Mouse (Mus musculus): Measurements from ENCODE around the gene Nexmif. TPM values are rescaled to one million over a fixed set of nuclear protein-coding genes. Genes with fewer than 3 reads are reported as not detected.

The Nexmif gene
- 1.5 and 1.8 TPM in 2 replicates for polyA plus RNA-seq (2014; fragmentation: Nextera tagmentation; extraction: Ambion mirVana)

DNA sequence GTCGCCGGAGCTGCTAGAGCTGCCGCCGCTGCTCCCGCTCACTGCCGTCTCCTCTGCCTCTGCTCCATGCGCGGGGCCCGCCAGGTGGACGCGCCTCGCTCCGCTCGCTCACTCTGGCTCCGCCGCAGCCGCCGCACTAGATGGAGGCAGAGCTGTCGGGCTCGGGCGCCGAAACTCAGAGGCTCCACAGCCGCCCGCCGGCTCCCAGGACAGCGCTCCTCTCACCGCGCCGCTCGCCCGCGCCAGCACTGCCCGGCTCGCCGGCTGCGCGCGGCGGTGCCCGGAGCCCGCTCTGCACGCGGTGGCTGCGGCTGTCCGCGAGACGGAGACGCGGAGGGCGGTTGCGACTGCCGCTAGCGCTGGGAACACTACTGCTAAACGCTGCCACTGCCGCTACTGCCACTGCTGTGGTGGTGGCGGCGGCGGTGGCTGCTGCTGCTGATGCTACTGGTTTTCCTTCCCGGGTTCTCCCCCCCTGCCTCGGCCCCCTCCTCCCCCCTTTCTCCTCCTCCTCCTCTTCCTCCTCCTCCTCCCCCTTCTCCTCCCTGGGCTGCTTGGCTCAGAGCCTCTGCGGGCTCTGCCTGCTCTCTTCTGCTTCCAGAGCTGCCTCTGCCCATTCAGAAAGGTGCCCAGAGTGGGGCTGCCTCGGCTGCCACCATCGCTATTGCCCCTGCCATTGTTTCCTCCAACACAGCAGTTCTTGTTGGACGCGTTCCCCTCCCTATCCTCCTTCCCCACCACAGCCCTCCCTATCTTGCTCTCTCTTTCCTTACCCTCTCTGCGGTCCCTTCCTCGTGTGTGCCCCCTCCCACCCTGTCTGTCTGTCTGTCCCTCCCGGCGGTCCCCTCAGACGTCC lies at the start of gene Nexmif:
Gene Nexmif, minus strand, starts transcription at position 450 of the 856 bp plus-strand sequence.
- Histone ChIP-seq H3K4me3 (ENCODE audit: low read length) (peak within 1 kb of the TSS; percentile 46), H3K9me3 (ENCODE audit: control insufficient read depth, low read length) (no peaks in the 10 kb centered on the region), H3K9ac (ENCODE audit: low read depth, low read length) (peak within 1 kb of the TSS; percentile 47), H3K36me3 (ENCODE audit: control insufficient read depth, insufficient read depth, low read length) (no peaks in the 10 kb centered on the region), H3K27ac (ENCODE audit: low read depth, low read length) (0 out of 2 replicates have a peak within 1 kb of the TSS, but pooled peaks have one; percentile 24), H3K4me1 (ENCODE audit: control insufficient read depth, insufficient read depth, low read length) (no peaks in the 10 kb centered on the region), H3K27me3 (ENCODE audit: control insufficient read depth, insufficient read depth, low read length) (peaks cover 22% of the 10 kb centered on the region; the same call in 1 of the 2 replicates), H3K4me2 (replicated peaks; ENCODE audit: low read depth, low read length) (peak within 1 kb of the TSS; percentile 66)
- 40% methylated on average over 52 of the region's 70 CpGs for WGBS
- ATAC-seq (ENCODE audit: low FRiP score, low TSS enrichment), result peak; percentile 86

GRCm38 (mm10) chrX:104208701-104209100 lies 7.7 kb upstream of the Nexmif start:
- Histone ChIP-seq H3K36me3 (ENCODE audit: control insufficient read depth, insufficient read depth, low read length) (no peaks in the 10 kb centered on the region), H3K9me3 (ENCODE audit: control insufficient read depth, low read length) (no peaks in the 10 kb centered on the region), H3K27me3 (ENCODE audit: control insufficient read depth, insufficient read depth, low read length) (no peaks in the 10 kb centered on the region), H3K27ac (ENCODE audit: low read depth, low read length) (no peak overlapping the region), H3K9ac (ENCODE audit: low read depth, low read length) (no peak overlapping the region), H3K4me3 (ENCODE audit: low read length) (no peak overlapping the region), H3K4me1 (ENCODE audit: control insufficient read depth, insufficient read depth, low read length) (no peaks in the 10 kb centered on the region), H3K4me2 (replicated peaks; ENCODE audit: low read depth, low read length) (no peak overlapping the region)
- ATAC-seq (ENCODE audit: low FRiP score, low TSS enrichment), result no peak
- WGBS, result 68% methylated on average over 2 of the region's 2 CpGs

DNA sequence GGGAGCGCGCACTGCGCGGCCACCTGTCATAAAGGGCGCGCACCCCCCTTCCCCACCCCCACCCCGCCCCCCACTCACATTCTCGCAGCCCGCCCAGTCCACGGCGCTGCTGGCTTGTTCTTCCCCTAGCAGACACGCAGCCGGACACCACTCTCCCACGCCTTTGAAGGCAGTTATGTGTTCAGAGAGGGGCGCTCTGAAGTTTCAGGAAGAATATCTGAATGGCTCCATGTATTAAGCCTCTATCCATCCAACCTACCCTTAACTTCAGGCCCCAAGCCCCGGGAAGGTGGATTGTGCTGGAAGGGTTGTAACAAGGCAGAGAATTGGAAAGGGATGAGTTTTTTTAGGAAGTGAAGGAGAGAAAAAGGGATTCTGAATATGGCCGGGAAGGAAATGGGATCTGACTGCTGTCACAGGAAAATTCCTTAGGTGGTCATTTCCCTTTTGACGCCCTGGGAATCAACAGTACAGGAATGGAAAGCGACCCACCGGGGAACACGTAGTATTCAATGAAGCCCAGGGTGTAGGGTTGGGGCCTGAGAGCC lies 681 bp upstream of the Nexmif start:
- Histone ChIP-seq H3K9me3 (ENCODE audit: control insufficient read depth, low read length) (no peaks in the 10 kb centered on the region), H3K27ac (ENCODE audit: low read depth, low read length) (no peak overlapping the region), H3K4me2 (replicated peaks; ENCODE audit: low read depth, low read length) (peak overlapping the region; percentile 66), H3K36me3 (ENCODE audit: control insufficient read depth, insufficient read depth, low read length) (no peaks in the 10 kb centered on the region), H3K27me3 (ENCODE audit: control insufficient read depth, insufficient read depth, low read length) (peaks cover 22% of the 10 kb centered on the region; the same call in 1 of the 2 replicates), H3K9ac (ENCODE audit: low read depth, low read length) (no peak overlapping the region), H3K4me1 (ENCODE audit: control insufficient read depth, insufficient read depth, low read length) (no peaks in the 10 kb centered on the region), H3K4me3 (ENCODE audit: low read length) (peak overlapping the region; percentile 46)
- ATAC-seq (ENCODE audit: low FRiP score, low TSS enrichment), result 0 out of 2 replicates have a peak, but pooled peaks have one; percentile 22
- WGBS, result 27% methylated on average over 21 of the region's 21 CpGs

GRCm38 (mm10) chrX:104200388-104200735 lies 623 bp downstream of the Nexmif start:
- Histone ChIP-seq H3K4me1 (ENCODE audit: control insufficient read depth, insufficient read depth, low read length) (no peaks in the 10 kb centered on the region), H3K36me3 (ENCODE audit: control insufficient read depth, insufficient read depth, low read length) (no peaks in the 10 kb centered on the region), H3K27ac (ENCODE audit: low read depth, low read length) (0 out of 2 replicates have a peak overlapping the region, but pooled peaks have one; percentile 24), H3K4me3 (ENCODE audit: low read length) (peak overlapping the region; percentile 46), H3K27me3 (ENCODE audit: control insufficient read depth, insufficient read depth, low read length) (peaks cover 22% of the 10 kb centered on the region; the same call in 1 of the 2 replicates), H3K9ac (ENCODE audit: low read depth, low read length) (peak overlapping the region; percentile 47), H3K4me2 (replicated peaks; ENCODE audit: low read depth, low read length) (peak overlapping the region; percentile 66), H3K9me3 (ENCODE audit: control insufficient read depth, low read length) (no peaks in the 10 kb centered on the region)
- WGBS, result 44% methylated on average over 30 of the region's 37 CpGs
- peak; percentile 67 for ATAC-seq (ENCODE audit: low FRiP score, low TSS enrichment)

GRCm38 (mm10) chrX:104199611-104200387 lies 1.2 kb downstream of the Nexmif start:
- no peak overlapping the region for H3K27ac ChIP-seq (ENCODE audit: low read depth, low read length)
- WGBS, result 28% methylated on average over 61 of the region's 100 CpGs
- peak; percentile 30 for ATAC-seq (ENCODE audit: low FRiP score, low TSS enrichment)
- peak overlapping the region; percentile 66 for H3K4me2 ChIP-seq (replicated peaks; ENCODE audit: low read depth, low read length)
- H3K27me3 ChIP-seq (ENCODE audit: control insufficient read depth, insufficient read depth, low read length), result peaks cover 22% of the 10 kb centered on the region; the same call in 1 of the 2 replicates
- H3K4me3 ChIP-seq (ENCODE audit: low read length), result peak overlapping the region; percentile 46
- H3K9me3 ChIP-seq (ENCODE audit: control insufficient read depth, low read length), result no peaks in the 10 kb centered on the region
- H3K36me3 ChIP-seq (ENCODE audit: control insufficient read depth, insufficient read depth, low read length), result no peaks in the 10 kb centered on the region
- H3K9ac ChIP-seq (ENCODE audit: low read depth, low read length), result peak overlapping the region; percentile 47; the same call in 1 of the 2 replicates
- H3K4me1 ChIP-seq (ENCODE audit: control insufficient read depth, insufficient read depth, low read length), result no peaks in the 10 kb centered on the region

- no peak overlapping the region for H3K4me3 ChIP-seq (ENCODE audit: low read length)
- no peak overlapping the region for H3K9ac ChIP-seq (ENCODE audit: low read depth, low read length)
- no peak overlapping the region for H3K4me2 ChIP-seq (replicated peaks; ENCODE audit: low read depth, low read length)
- no peaks in the 10 kb centered on the region for H3K36me3 ChIP-seq (ENCODE audit: control insufficient read depth, insufficient read depth, low read length)
- no peaks in the 10 kb centered on the region for H3K9me3 ChIP-seq (ENCODE audit: control insufficient read depth, low read length)
- ATAC-seq (ENCODE audit: low FRiP score, low TSS enrichment), result no peak
- no peak overlapping the region for H3K27ac ChIP-seq (ENCODE audit: low read depth, low read length)
- no peaks in the 10 kb centered on the region for H3K4me1 ChIP-seq (ENCODE audit: control insufficient read depth, insufficient read depth, low read length)
- peaks cover 22% of the 10 kb centered on the region; the same call in 1 of the 2 replicates for H3K27me3 ChIP-seq (ENCODE audit: control insufficient read depth, insufficient read depth, low read length)
- 50% methylated on average over 5 of the region's 5 CpGs for WGBS
Measured at GRCm38 (mm10) chrX:104199070-104199469, 1.9 kb downstream of the Nexmif start.

DNA sequence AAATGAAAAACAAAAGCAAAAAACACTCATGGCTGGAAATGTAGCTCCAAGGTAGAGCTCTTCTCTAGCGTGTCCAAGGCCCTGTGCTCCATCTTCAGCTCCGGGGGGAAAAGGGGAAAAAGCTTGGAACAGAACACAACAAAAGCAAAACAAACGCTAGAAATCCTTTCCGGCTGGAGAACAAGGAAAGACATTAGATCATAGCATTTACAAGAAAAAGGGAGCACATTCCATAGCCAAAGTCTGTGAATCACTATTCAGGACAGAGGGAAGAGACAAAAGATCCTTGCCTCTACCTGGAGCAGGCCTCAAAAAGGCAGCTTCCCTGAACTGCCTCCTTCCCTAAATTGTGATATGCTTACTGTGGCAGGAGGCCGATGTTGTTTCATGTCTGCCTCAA lies 4.4 kb downstream of the Nexmif start:
- H3K27ac ChIP-seq (ENCODE audit: low read depth, low read length), result no peak overlapping the region
- no peaks in the 10 kb centered on the region for H3K36me3 ChIP-seq (ENCODE audit: control insufficient read depth, insufficient read depth, low read length)
- no peaks in the 10 kb centered on the region for H3K9me3 ChIP-seq (ENCODE audit: control insufficient read depth, low read length)
- peaks cover 15% of the 10 kb centered on the region; the same call in 1 of the 2 replicates for H3K27me3 ChIP-seq (ENCODE audit: control insufficient read depth, insufficient read depth, low read length)
- ATAC-seq (ENCODE audit: low FRiP score, low TSS enrichment), result no peak
- no peak overlapping the region for H3K4me3 ChIP-seq (ENCODE audit: low read length)
- H3K4me2 ChIP-seq (replicated peaks; ENCODE audit: low read depth, low read length), result no peak overlapping the region
- no peak overlapping the region for H3K9ac ChIP-seq (ENCODE audit: low read depth, low read length)
- no peaks in the 10 kb centered on the region for H3K4me1 ChIP-seq (ENCODE audit: control insufficient read depth, insufficient read depth, low read length)
- 71% methylated on average over 5 of the region's 5 CpGs for WGBS

- WGBS, result 28% methylated on average over 2 of the region's 2 CpGs
- Histone ChIP-seq H3K27ac (ENCODE audit: low read depth, low read length) (no peak overlapping the region), H3K4me1 (ENCODE audit: control insufficient read depth, insufficient read depth, low read length) (no peaks in the 10 kb centered on the region)
Measured at GRCm38 (mm10) chrX:104179257-104179656, 21.7 kb downstream of the Nexmif start.

More at GRCm38 (mm10) chrX:104179257-104179656, 21.7 kb downstream of the Nexmif start:
- no peak overlapping the region for H3K4me3 ChIP-seq (ENCODE audit: low read length)
- no peak for ATAC-seq (ENCODE audit: low FRiP score, low TSS enrichment)
- H3K4me2 ChIP-seq (replicated peaks; ENCODE audit: low read depth, low read length), result no peak overlapping the region
- H3K9me3 ChIP-seq (ENCODE audit: control insufficient read depth, low read length), result no peaks in the 10 kb centered on the region
- no peaks in the 10 kb centered on the region for H3K27me3 ChIP-seq (ENCODE audit: control insufficient read depth, insufficient read depth, low read length)
- no peaks in the 10 kb centered on the region for H3K36me3 ChIP-seq (ENCODE audit: control insufficient read depth, insufficient read depth, low read length)
- H3K9ac ChIP-seq (ENCODE audit: low read depth, low read length), result no peak overlapping the region

Data from kidney, embryonic 14.5 days (tissue).